8 mouse cellular contexts compared by ENCODE assay signal in genomic region chr4:103113402-103113801, GRCm38 (mm10). TPM values are rescaled to one million over a fixed set of nuclear protein-coding genes. Genes with fewer than 3 reads are reported as not detected.
A peak's percentile ranks its signal among the peaks of the same experiment; 100 is the strongest.
DNase-seq lines count a peak whose midpoint lies in the region; ATAC-seq and TF ChIP-seq lines count a peak whose summit lies in the region.

No protein-coding gene starts in this region.

- no peaks in the 10 kb centered on the region for H3K9me3 ChIP-seq in heart, embryonic 13.5 days
- no peaks in the 10 kb centered on the region for H3K9me3 ChIP-seq in E14TG2a.4 (ENCODE audit: low read length)
- no peaks in the 10 kb centered on the region for H3K9me3 ChIP-seq in forebrain, embryonic 14.5 days (replicated peaks; ENCODE audit: control insufficient read depth, low read length)

- H3K79me2 ChIP-seq in macrophage (ENCODE audit: inconsistent target), result peaks cover 43% of the 10 kb centered on the region

- H3K4me3 ChIP-seq in heart, embryonic 13.5 days, result peak overlapping the region; percentile 93
- H3K4me3 ChIP-seq in E14TG2a.4 (replicated peaks; ENCODE audit: low read length) (peak overlapping the region; percentile 96), macrophage (ENCODE audit: inconsistent target) (peak overlapping the region; percentile 93)
- peak overlapping the region; percentile 79 for H3K4me3 ChIP-seq in forebrain, embryonic 14.5 days (ENCODE audit: low read depth, low read length)

- intact Hi-C loops in heart, postnatal 36 days (cut with DNase I), result loop anchor here (5.0 kb wide), 2 partner anchors 34 to 99 kb away; no protein-coding TSS in a partner anchor

- H3K4me1 ChIP-seq in heart, embryonic 13.5 days, result peaks cover 24% of the 10 kb centered on the region
- peaks cover 57% of the 10 kb centered on the region for H3K4me1 ChIP-seq in E14TG2a.4 (replicated peaks; ENCODE audit: low read depth, low read length)
- H3K4me1 ChIP-seq in forebrain, embryonic 14.5 days (ENCODE audit: control insufficient read depth, insufficient read depth, low read length), result peaks cover 16% of the 10 kb centered on the region

- peak overlapping the region; percentile 88 for H3K4me2 ChIP-seq in heart, embryonic 13.5 days
- H3K4me2 ChIP-seq in forebrain, embryonic 14.5 days (ENCODE audit: low read length), result peak overlapping the region; percentile 77

- H3K36me3 ChIP-seq in heart, embryonic 13.5 days, result peaks cover 11% of the 10 kb centered on the region
- H3K36me3 ChIP-seq in E14TG2a.4 (ENCODE audit: insufficient read depth, low read length) (peaks cover 37% of the 10 kb centered on the region), macrophage (ENCODE audit: inconsistent target) (0 out of 2 replicates have a peak, but pooled peaks cover 4% of the 10 kb centered on the region)
- H3K36me3 ChIP-seq in forebrain, embryonic 14.5 days (ENCODE audit: control insufficient read depth, insufficient read depth, low read length), result 0 out of 2 replicates have a peak, but pooled peaks cover 4% of the 10 kb centered on the region

- no peaks in the 10 kb centered on the region for H3K27me3 ChIP-seq in heart, embryonic 13.5 days (replicated peaks)
- H3K27me3 ChIP-seq in E14TG2a.4 (ENCODE audit: insufficient read depth, low read length), result no peaks in the 10 kb centered on the region
- no peaks in the 10 kb centered on the region for H3K27me3 ChIP-seq in forebrain, embryonic 14.5 days (replicated peaks; ENCODE audit: control insufficient read depth, insufficient read depth, low read length)

- no peak for DNase-seq in heart, postnatal 36 days
- DNase-seq in forebrain, embryonic 14.5 days (ENCODE audit: low spot score), result peak; percentile 1
- DNase-seq in right cerebral cortex, postnatal 36 days (ENCODE audit: low spot score in 2 of 2), result no peak
- DNase-seq in layer of hippocampus, postnatal 10 days (ENCODE audit: low spot score in 2 of 2), result no peak
- no peak for DNase-seq in gastrocnemius, postnatal 4 days (ENCODE audit: low spot score in 2 of 2)

- WGBS in heart, embryonic 13.5 days, result 12% methylated on average over 11 of the region's 11 CpGs
- 11% methylated on average over 11 of the region's 11 CpGs for WGBS in forebrain, embryonic 14.5 days
- WGBS in macrophage (ENCODE audit: missing documents), result 9% methylated on average over 11 of the region's 11 CpGs

- no peak for TF ChIP-seq CTCF in E14TG2a.4 (conservative IDR thresholded peaks at IDR 0.05; ENCODE audit: low read length)

- ATAC-seq in heart, embryonic 13.5 days (ENCODE audit: extremely low read depth, insufficient number of reproducible peaks, low FRiP score, low TSS enrichment), result no peak
- no peak for ATAC-seq in forebrain, embryonic 14.5 days

- peak overlapping the region; percentile 91 for H3K9ac ChIP-seq in heart, embryonic 13.5 days
- peak overlapping the region; percentile 85 for H3K9ac ChIP-seq in forebrain, embryonic 14.5 days (ENCODE audit: low read length)

- peak overlapping the region; percentile 99; the same call in 1 of the 2 replicates for H3K27ac ChIP-seq in heart, embryonic 13.5 days (replicated peaks)
- no peak overlapping the region for H3K27ac ChIP-seq in forebrain, embryonic 14.5 days (ENCODE audit: low read depth, low read length)
- H3K27ac ChIP-seq in macrophage, result peak overlapping the region; percentile 39

RNA-seq across cellular contexts. Expression of gene Mier1, which starts 0.8 kb away (rescaled TPM):
- polyA plus RNA-seq in heart, embryonic 13.5 days (2015; fragmentation: Nextera tagmentation; extraction: Ambion mirVana), result 24.0 and 29.3 TPM in 2 replicates
- 10 to 100 TPM; 32.5 to 34.6 TPM for total RNA-seq in heart, postnatal 36 days (2021)
- polyA plus RNA-seq in forebrain, embryonic 14.5 days (2014; fragmentation: Nextera tagmentation; extraction: Ambion mirVana), result 22.5 and 27.1 TPM in 2 replicates
- total RNA-seq in macrophage (2018; cell fraction: chromatin; rRNA removed), result 100 to 1,000 TPM; 110 to 381 (median 229) TPM
- total RNA-seq in macrophage (2018; cell fraction: cytosol; rRNA removed), result 10 to 100 TPM; 35.9 to 60.5 (median 44.3) TPM
- 100 to 1,000 TPM in 18 of 26 experiments, 10 to 100 TPM in 8; 71.2 to 256 (median 116) TPM for total RNA-seq in macrophage (2018; cell fraction: nucleus; rRNA removed)
- polyA plus RNA-seq in macrophage (2018), result 21.6 to 42.7 TPM (median 27.8 TPM) in 3 replicates
- 10 to 100 TPM; 45.8 to 53.8 TPM for total RNA-seq in layer of hippocampus, postnatal 10 days (2021)
- 10 to 100 TPM; 40.9 to 55.6 TPM for total RNA-seq in gastrocnemius, postnatal 4 days (2021)

RNA-seq across cellular contexts. Expression of gene Wdr78, which starts 1.0 kb away (rescaled TPM):
- polyA plus RNA-seq in heart, embryonic 13.5 days (2015; fragmentation: Nextera tagmentation; extraction: Ambion mirVana), result 0.83 and 1.4 TPM in 2 replicates
- total RNA-seq in heart, postnatal 36 days (2021), result 1 to 10 TPM; 1.1 to 1.5 TPM
- polyA plus RNA-seq in forebrain, embryonic 14.5 days (2014; fragmentation: Nextera tagmentation; extraction: Ambion mirVana), result 3.4 and 5.3 TPM in 2 replicates
- total RNA-seq in macrophage (2018; cell fraction: chromatin; rRNA removed), result 1 to 10 TPM in 23 of 26 experiments, under 1 TPM in 3; 0.49 to 8.2 (median 3.6) TPM
- total RNA-seq in macrophage (2018; cell fraction: cytosol; rRNA removed), result 1 to 10 TPM in 2 of 26 experiments, under 1 TPM in 24; 0.28 to 1.4 (median 0.52) TPM
- 1 to 10 TPM in 20 of 26 experiments, under 1 TPM in 6; 0.52 to 7.3 (median 1.4) TPM for total RNA-seq in macrophage (2018; cell fraction: nucleus; rRNA removed)
- polyA plus RNA-seq in macrophage (2018), result 0.31 to 0.56 TPM (median 0.40 TPM) in 3 replicates
- 10 to 100 TPM in 1 of 2 experiments, 1 to 10 TPM in 1; 9.3 to 10.9 TPM for total RNA-seq in layer of hippocampus, postnatal 10 days (2021)
- 1 to 10 TPM; 2.2 to 2.7 TPM for total RNA-seq in gastrocnemius, postnatal 4 days (2021)
